Mouse (Mus musculus): Measurements from ENCODE around the gene Exoc3. TPM values are rescaled to one million over a fixed set of nuclear protein-coding genes. Genes with fewer than 3 reads are reported as not detected.

Exoc3 gene
- polyA plus RNA-seq, 1 experiment from 2014 or later = 125 TPM

DNA sequence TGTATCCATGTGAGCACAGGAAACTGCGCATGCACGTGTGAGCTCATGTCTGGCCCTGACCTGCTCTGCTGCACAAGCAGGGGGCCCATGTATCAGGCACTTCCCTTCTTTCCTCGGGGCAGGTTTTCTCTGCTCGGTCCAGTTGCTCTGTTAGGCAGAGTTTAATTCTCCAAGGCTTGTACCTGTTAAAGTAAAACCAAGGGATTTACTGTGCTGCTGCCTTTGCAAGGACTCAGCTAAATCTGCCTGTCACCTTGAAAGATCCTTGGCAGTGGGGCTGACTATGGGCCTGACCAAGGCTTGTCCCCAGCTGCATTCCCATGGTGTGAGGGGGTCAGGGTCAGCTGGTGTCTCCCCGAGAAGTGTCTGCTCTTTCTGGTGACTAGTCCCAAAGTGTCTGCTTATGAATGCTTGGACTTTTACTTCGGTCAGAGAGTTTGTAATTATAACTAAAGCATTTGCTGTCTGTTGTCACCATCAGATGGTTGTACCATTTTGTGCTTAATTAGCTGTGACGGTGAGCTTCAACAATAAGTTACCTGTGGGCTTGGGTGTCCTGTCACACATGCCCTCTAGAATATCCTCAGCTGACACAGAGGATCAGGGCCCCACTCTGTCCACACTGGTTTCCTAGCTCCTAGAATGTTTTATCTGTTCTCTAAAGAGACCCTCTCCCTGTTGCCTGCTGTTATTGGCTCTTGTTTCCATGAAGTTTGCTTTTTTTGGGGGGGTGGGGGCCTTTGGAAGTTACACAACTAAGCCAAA, 64.2 kb downstream of the Exoc3 start:
- Histone ChIP-seq H3K27me3 (ENCODE audit: control insufficient read depth, insufficient read depth, low read length) (no peaks in the 10 kb centered on the region), H3K4me3 (replicated peaks; ENCODE audit: low read length) (no peak overlapping the region), H3K4me1 (replicated peaks; ENCODE audit: control insufficient read depth, insufficient read depth, low read length) (no peaks in the 10 kb centered on the region), H3K9ac (no peak overlapping the region), H3K9me3 (ENCODE audit: control insufficient read depth, low read length) (no peaks in the 10 kb centered on the region), H3K27ac (no peak overlapping the region), H3K4me2 (replicated peaks) (no peak overlapping the region), H3K36me3 (replicated peaks; ENCODE audit: control insufficient read depth, insufficient read depth) (no peaks in the 10 kb centered on the region)
- no peak for DNase-seq (ENCODE audit: low spot score)
- no peak for ATAC-seq (ENCODE audit: low FRiP score)
- WGBS = 85% methylated on average over 7 of the region's 7 CpGs

DNA sequence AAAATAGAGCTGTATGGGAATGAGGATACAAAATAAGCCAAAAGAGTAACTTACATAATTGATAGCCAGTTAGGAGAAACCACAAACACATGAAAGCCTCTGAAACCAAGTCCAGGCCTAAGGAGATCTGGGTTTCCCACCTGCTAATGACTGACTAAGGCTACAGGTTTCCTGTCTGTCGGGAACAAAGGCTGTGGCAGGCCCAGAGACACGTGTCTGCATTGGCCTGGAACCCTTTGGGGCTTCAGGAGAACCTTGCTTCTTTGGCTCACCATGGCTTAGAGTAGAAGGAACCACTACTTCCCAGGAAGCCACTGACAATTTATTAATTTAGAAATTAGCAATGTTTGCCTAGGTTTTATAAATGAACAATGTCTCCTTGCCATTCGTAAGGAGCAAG, 65.2 kb downstream of the Exoc3 start:
- no peak overlapping the region for H3K4me2 ChIP-seq (replicated peaks)
- H3K27me3 ChIP-seq (ENCODE audit: control insufficient read depth, insufficient read depth, low read length) = no peaks in the 10 kb centered on the region
- H3K27ac ChIP-seq = no peak overlapping the region
- DNase-seq (ENCODE audit: low spot score) (no peak), ATAC-seq (ENCODE audit: low FRiP score) (no peak)
- H3K9me3 ChIP-seq (ENCODE audit: control insufficient read depth, low read length) = no peaks in the 10 kb centered on the region
- no peaks in the 10 kb centered on the region for H3K36me3 ChIP-seq (replicated peaks; ENCODE audit: control insufficient read depth, insufficient read depth)
- WGBS = 73% methylated on average over 3 of the region's 3 CpGs
- no peaks in the 10 kb centered on the region for H3K4me1 ChIP-seq (replicated peaks; ENCODE audit: control insufficient read depth, insufficient read depth, low read length)
- H3K9ac ChIP-seq = no peak overlapping the region
- H3K4me3 ChIP-seq (replicated peaks; ENCODE audit: low read length) = no peak overlapping the region

DNA sequence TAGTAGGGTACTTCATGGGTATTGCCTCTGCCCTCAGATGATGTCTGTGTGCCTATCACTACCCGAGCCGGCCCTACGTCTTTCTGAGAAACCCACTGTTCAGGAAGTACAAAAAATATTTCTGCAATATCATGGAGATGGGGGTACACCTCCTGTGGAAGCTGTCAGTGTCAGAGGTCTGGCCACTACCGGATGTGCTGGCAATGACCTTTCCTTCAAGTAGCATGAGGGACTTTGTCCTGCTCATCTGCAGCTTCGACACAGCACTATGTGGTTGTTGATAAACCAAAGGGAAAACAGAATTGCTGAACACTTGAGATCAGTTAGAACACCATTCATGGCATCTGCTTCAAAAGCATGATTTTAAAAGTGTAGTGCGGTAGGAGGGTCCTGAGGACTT, 67.7 kb downstream of the Exoc3 start:
- no peak for ATAC-seq (ENCODE audit: low FRiP score)
- Histone ChIP-seq H3K9me3 (ENCODE audit: control insufficient read depth, low read length) (no peaks in the 10 kb centered on the region), H3K27ac (no peak overlapping the region), H3K4me2 (replicated peaks) (no peak overlapping the region), H3K4me1 (replicated peaks; ENCODE audit: control insufficient read depth, insufficient read depth, low read length) (no peaks in the 10 kb centered on the region), H3K36me3 (replicated peaks; ENCODE audit: control insufficient read depth, insufficient read depth) (no peaks in the 10 kb centered on the region), H3K27me3 (ENCODE audit: control insufficient read depth, insufficient read depth, low read length) (no peaks in the 10 kb centered on the region), H3K9ac (no peak overlapping the region), H3K4me3 (replicated peaks; ENCODE audit: low read length) (no peak overlapping the region)
- no peak for DNase-seq (ENCODE audit: low spot score)
- 91% methylated on average over 6 of the region's 6 CpGs for WGBS

DNA sequence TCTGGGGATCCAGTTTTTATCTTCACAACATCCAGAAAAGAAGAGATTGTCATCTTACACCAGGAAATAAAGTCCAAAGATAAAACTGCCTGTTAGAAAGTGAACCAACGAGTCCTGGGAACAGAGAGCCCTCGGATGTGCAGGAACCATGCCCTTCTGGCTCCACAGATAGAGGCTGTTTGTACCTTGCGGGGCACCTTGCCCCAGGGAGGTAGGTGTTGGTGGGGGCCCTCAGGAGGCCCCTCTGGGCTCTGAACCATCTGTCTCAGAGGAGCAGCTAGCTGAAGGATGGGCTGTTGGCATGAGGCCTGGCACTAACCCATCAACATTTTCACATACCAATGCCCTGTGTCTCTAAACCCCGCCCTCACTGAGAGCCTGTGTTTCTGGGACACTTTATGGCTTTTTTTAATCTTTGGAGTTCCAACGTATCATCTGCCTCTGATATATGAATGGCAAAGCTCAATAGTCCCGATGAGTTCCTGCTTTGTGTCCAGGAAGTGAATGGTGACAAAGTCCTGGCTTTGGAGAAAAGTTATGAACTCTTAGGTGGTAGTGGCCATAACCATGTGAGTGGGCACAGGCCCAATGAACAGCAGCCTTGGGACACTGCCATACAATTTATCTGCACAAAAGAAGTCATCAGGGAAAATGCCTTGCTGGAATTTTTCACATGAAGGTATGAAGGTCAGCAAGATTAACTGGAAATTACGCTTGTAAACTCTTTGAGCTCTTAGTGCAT, 69.5 kb downstream of the Exoc3 start:
- 87% methylated on average over 7 of the region's 7 CpGs for WGBS
- ATAC-seq (ENCODE audit: low FRiP score) = no peak
- no peak for DNase-seq (ENCODE audit: low spot score)
- H3K4me2 ChIP-seq (replicated peaks) = no peak overlapping the region
- H3K9me3 ChIP-seq (ENCODE audit: control insufficient read depth, low read length) = no peaks in the 10 kb centered on the region
- no peak overlapping the region for H3K27ac ChIP-seq
- H3K4me1 ChIP-seq (replicated peaks; ENCODE audit: control insufficient read depth, insufficient read depth, low read length) = no peaks in the 10 kb centered on the region
- H3K9ac ChIP-seq = no peak overlapping the region
- no peak overlapping the region for H3K4me3 ChIP-seq (replicated peaks; ENCODE audit: low read length)
- no peaks in the 10 kb centered on the region for H3K36me3 ChIP-seq (replicated peaks; ENCODE audit: control insufficient read depth, insufficient read depth)
- H3K27me3 ChIP-seq (ENCODE audit: control insufficient read depth, insufficient read depth, low read length) = no peaks in the 10 kb centered on the region

DNA sequence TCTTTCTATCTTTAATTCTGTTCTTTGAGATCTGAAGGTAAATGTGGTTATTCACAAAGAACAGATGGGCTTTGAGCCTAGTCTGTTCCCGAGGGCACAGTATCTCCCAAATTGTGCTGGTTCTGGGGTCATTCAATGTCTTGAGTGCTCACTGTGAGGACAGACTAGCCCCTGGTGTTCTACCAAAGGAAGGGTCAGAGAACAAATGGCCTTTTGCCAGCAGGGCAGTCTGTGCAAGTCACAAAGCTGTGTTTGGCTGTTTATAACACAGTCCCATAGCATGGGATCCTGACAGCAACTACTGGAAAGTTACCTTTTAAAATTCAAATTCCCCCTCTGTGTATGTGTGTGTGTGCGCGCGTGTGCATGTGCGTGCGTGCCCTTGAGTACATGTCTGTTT, 78.6 kb downstream of the Exoc3 start:
- WGBS = 91% methylated on average over 6 of the region's 6 CpGs
- H3K27ac ChIP-seq = no peak overlapping the region
- ATAC-seq (ENCODE audit: low FRiP score) (no peak), DNase-seq (ENCODE audit: low spot score) (no peak)
- H3K4me1 ChIP-seq (replicated peaks; ENCODE audit: control insufficient read depth, insufficient read depth, low read length) = no peaks in the 10 kb centered on the region
- no peaks in the 10 kb centered on the region for H3K9me3 ChIP-seq (ENCODE audit: control insufficient read depth, low read length)
- no peak overlapping the region for H3K4me3 ChIP-seq (replicated peaks; ENCODE audit: low read length)
- H3K27me3 ChIP-seq (ENCODE audit: control insufficient read depth, insufficient read depth, low read length) = no peaks in the 10 kb centered on the region
- no peaks in the 10 kb centered on the region for H3K36me3 ChIP-seq (replicated peaks; ENCODE audit: control insufficient read depth, insufficient read depth)
- no peak overlapping the region for H3K4me2 ChIP-seq (replicated peaks)
- H3K9ac ChIP-seq = no peak overlapping the region

DNA sequence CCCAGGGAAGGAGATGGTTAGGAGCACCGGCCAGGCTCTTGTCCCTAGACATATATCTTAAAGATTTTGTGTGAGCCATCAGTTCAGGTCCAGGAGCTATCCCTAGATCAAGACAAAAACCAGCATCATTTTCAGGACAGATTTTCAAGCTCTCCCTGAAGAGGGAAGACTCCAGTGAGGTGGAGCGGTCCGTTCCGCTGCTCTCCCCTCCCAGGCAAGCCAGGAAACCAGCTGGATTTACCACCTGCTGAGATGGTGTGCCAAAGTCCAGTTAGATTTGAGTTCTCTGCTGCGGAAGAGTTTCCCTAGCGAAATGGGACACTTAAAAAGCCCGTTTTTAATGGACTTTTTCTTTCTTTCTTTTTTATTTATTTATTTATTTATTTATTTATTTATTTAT, 81.0 kb downstream of the Exoc3 start:
- Histone ChIP-seq H3K27ac (no peak overlapping the region), H3K36me3 (replicated peaks; ENCODE audit: control insufficient read depth, insufficient read depth) (no peaks in the 10 kb centered on the region), H3K9ac (no peak overlapping the region), H3K4me2 (replicated peaks) (no peak overlapping the region), H3K4me3 (replicated peaks; ENCODE audit: low read length) (no peak overlapping the region), H3K9me3 (ENCODE audit: control insufficient read depth, low read length) (no peaks in the 10 kb centered on the region), H3K27me3 (ENCODE audit: control insufficient read depth, insufficient read depth, low read length) (peaks cover 11% of the 10 kb centered on the region), H3K4me1 (replicated peaks; ENCODE audit: control insufficient read depth, insufficient read depth, low read length) (no peaks in the 10 kb centered on the region)
- DNase-seq (ENCODE audit: low spot score) (no peak), ATAC-seq (ENCODE audit: low FRiP score) (no peak)
- WGBS = 73% methylated on average over 7 of the region's 7 CpGs

DNA sequence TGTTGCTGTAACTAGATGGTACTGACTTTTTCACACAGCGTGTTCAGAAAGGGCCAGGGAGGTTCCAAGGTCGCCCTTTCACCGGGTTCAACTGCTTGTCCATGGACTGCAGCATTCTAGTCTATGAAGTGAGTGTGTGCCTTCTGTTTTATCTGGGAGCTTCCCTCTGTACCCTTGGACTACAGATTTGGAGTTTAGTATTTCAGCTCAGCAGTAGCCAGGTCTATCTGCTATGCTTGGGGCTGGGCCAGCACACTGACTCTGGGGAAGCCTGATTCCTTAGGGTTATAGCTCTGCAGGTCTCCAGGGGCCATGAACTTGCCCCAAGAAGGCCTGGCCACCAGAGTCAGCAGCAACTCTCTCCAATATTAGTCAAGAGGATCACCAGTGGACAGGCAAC, 85.9 kb downstream of the Exoc3 start:
- no peak overlapping the region for H3K9ac ChIP-seq
- no peaks in the 10 kb centered on the region for H3K9me3 ChIP-seq (ENCODE audit: control insufficient read depth, low read length)
- no peak overlapping the region for H3K27ac ChIP-seq
- H3K4me1 ChIP-seq (replicated peaks; ENCODE audit: control insufficient read depth, insufficient read depth, low read length) = no peaks in the 10 kb centered on the region
- H3K27me3 ChIP-seq (ENCODE audit: control insufficient read depth, insufficient read depth, low read length) = peaks cover 41% of the 10 kb centered on the region
- no peaks in the 10 kb centered on the region for H3K36me3 ChIP-seq (replicated peaks; ENCODE audit: control insufficient read depth, insufficient read depth)
- 74% methylated on average over 3 of the region's 3 CpGs for WGBS
- DNase-seq (ENCODE audit: low spot score) (no peak), ATAC-seq (ENCODE audit: low FRiP score) (no peak)
- no peak overlapping the region for H3K4me3 ChIP-seq (replicated peaks; ENCODE audit: low read length)
- H3K4me2 ChIP-seq (replicated peaks) = no peak overlapping the region

DNA sequence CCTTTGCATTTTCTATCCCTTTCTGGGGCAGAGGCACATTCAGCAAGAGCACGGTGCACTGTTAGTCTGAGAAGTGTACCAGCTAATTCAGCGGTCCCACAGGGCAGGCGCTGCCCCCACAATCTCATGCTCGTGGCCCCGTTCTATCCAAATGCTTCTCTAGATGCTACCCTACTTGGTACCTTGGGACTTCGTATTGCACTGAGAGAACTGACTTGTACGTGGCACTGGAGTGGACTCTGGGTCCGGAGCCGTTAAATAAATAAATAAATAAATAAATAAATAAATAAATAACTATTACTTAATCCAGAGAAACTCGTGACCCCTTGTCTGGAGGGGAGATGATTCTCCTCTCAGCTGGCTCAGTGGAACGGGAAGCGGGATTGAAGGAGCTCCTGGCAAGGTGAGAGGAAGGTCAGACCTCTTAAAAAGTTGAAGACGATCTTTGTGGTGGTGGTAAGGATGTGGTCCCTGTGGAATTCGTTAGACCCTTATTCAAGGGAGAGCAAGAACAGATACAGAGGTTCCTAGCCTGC, 86.7 kb downstream of the Exoc3 start:
- no peak overlapping the region for H3K9ac ChIP-seq
- 38% methylated on average over 14 of the region's 14 CpGs for WGBS
- no peak overlapping the region for H3K27ac ChIP-seq
- no peaks in the 10 kb centered on the region for H3K36me3 ChIP-seq (replicated peaks; ENCODE audit: control insufficient read depth, insufficient read depth)
- no peak overlapping the region for H3K4me3 ChIP-seq (replicated peaks; ENCODE audit: low read length)
- no peaks in the 10 kb centered on the region for H3K9me3 ChIP-seq (ENCODE audit: control insufficient read depth, low read length)
- no peaks in the 10 kb centered on the region for H3K4me1 ChIP-seq (replicated peaks; ENCODE audit: control insufficient read depth, insufficient read depth, low read length)
- peaks cover 41% of the 10 kb centered on the region for H3K27me3 ChIP-seq (ENCODE audit: control insufficient read depth, insufficient read depth, low read length)
- ATAC-seq (ENCODE audit: low FRiP score) = no peak
- DNase-seq (ENCODE audit: low spot score) = no peak
- peak overlapping the region; percentile 60 for H3K4me2 ChIP-seq (replicated peaks)

DNA sequence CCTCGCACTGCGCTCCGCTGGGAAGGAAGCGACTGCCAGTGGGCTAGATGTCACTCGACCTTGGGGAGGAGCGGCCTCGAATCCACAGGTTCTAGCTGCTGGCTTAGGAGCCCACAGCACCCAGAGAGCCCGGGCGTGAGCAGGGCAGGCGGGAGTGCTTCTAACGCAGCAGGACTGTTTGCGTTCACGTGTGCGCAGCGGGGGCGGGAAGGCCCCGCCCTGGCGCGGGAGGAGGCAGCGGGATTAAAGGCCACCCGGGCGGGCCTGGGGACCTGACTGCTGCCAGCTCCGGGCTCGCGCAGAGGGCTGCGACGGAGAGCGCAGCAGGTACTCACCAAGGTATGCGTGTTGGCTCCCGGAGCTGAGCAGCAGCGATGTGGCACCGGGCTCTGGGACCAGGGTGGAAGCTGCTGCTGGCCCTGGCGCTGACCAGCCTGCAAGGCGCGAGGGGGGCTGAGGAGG, 87.4 kb downstream of the Exoc3 start, which contains the start of gene Slc9a3:
TSS of gene Slc9a3 (plus strand) at position 317 of the 462 bp plus-strand sequence.
- DNase-seq (ENCODE audit: low spot score) (no peak), ATAC-seq (ENCODE audit: low FRiP score) (peak; percentile 51; the same call in 1 of the 2 replicates)
- Histone ChIP-seq H3K4me1 (replicated peaks; ENCODE audit: control insufficient read depth, insufficient read depth, low read length) (no peaks in the 10 kb centered on the region), H3K27ac (no peak within 1 kb of the TSS), H3K4me2 (replicated peaks) (peak within 1 kb of the TSS; percentile 60), H3K9me3 (ENCODE audit: control insufficient read depth, low read length) (no peaks in the 10 kb centered on the region), H3K4me3 (replicated peaks; ENCODE audit: low read length) (peak within 1 kb of the TSS; percentile 29), H3K27me3 (ENCODE audit: control insufficient read depth, insufficient read depth, low read length) (peaks cover 41% of the 10 kb centered on the region), H3K36me3 (replicated peaks; ENCODE audit: control insufficient read depth, insufficient read depth) (no peaks in the 10 kb centered on the region), H3K9ac (peak within 1 kb of the TSS; percentile 32)
- WGBS = under 1% methylated on average over 35 of the region's 35 CpGs

Measured in hindbrain, embryonic 14.5 days (tissue).